Mouse (Mus musculus) kidney, embryonic 15.5 days (tissue): ENCODE results near the gene Srprb. TPM values are rescaled to one million over a fixed set of nuclear protein-coding genes. Genes with fewer than 3 reads are reported as not detected.
A peak's percentile ranks its signal among the peaks of the same experiment; 100 is the strongest.

Experiments used
- ATAC-seq: fragments of 200-750 bp; cut with Nextera tagmentation; replicated peaks from 2 replicates; pipeline ENCODE4 v1.8.0; 2017; ENCODE audit warnings: moderate TSS enrichment; ENCODE audit not compliant: low FRiP score
- H3K27ac ChIP-seq: fragments of 300-500 bp; sonication (generic); 2 replicates; pipeline ENCODE4 v1.5.1; 2015; ENCODE audit warnings: mild to moderate bottlenecking, inconsistent platforms
- H3K27me3 ChIP-seq: fragments of 300-500 bp; sonication (generic); 2 replicates; pipeline ENCODE4 v1.6.1; 2015; ENCODE audit warnings: inconsistent platforms
- H3K36me3 ChIP-seq: fragments of 300-500 bp; sonication (generic); 2 replicates; pipeline ENCODE4 v1.6.1; 2015; ENCODE audit warnings: inconsistent platforms
- H3K4me1 ChIP-seq: fragments of 300-500 bp; sonication (generic); 2 replicates; pipeline ENCODE4 v1.6.1; 2015; ENCODE audit warnings: inconsistent platforms
- H3K4me2 ChIP-seq: fragments of 300-500 bp; sonication (generic); 2 replicates; pipeline ENCODE4 v1.6.1; 2015; ENCODE audit warnings: moderate library complexity, mild to moderate bottlenecking, inconsistent platforms
- H3K4me3 ChIP-seq: fragments of 300-500 bp; sonication (generic); replicated peaks from 2 replicates; pipeline ENCODE4 v1.5.1; 2015; ENCODE audit warnings: mild to moderate bottlenecking, inconsistent platforms
- H3K9ac ChIP-seq: fragments of 300-500 bp; sonication (generic); 2 replicates; pipeline ENCODE4 v1.6.1; 2015; ENCODE audit warnings: mild to moderate bottlenecking, inconsistent platforms
- H3K9me3 ChIP-seq: fragments of 300-500 bp; sonication (generic); replicated peaks from 2 replicates; pipeline ENCODE4 v1.6.1; 2016; ENCODE audit warnings: inconsistent platforms
- WGBS: fragments of 180-500 bp; shearing (Covaris S2); methylation state at CpG from one replicate; pipeline ENCODE4 v1.1.7; 2015; ENCODE audit warnings: mixed read lengths; 5-methylcytosine and 5-hydroxymethylcytosine counted together
- polyA plus RNA-seq: library from polyadenylated mRNA; unstranded; fragments of >200 nt; fragmentation: Nextera tagmentation; extraction: Ambion mirVana; gene quantifications from 2 replicates; pipeline ENCODE4 v1.2.1, GENCODE M21; 2015

Gene Srprb
- 58.7 and 62.9 TPM in 2 replicates for polyA plus RNA-seq

- peak within 1 kb of the TSS; percentile 79 for H3K9ac ChIP-seq
- under 1% methylated on average over 45 of the region's 45 CpGs for WGBS
- H3K4me3 ChIP-seq: peak within 1 kb of the TSS; percentile 90
- peak within 1 kb of the TSS; percentile 68 for H3K4me2 ChIP-seq
- H3K9me3 ChIP-seq: no peaks in the 10 kb centered on the region
- no peaks in the 10 kb centered on the region for H3K27me3 ChIP-seq
- H3K4me1 ChIP-seq: peaks cover 5% of the 10 kb centered on the region; the same call in 1 of the 2 replicates
- H3K27ac ChIP-seq: peak within 1 kb of the TSS; percentile 87
- ATAC-seq: peak; percentile 99
- peaks cover 34% of the 10 kb centered on the region for H3K36me3 ChIP-seq
Observed at GRCm38 (mm10) chr9:103201561-103202260, at the start of gene Srprb. Gene Srprb, minus strand, starts transcription at chr9:103202137.

- ATAC-seq: no peak
Observed at GRCm38 (mm10) chr9:103248618-103249017, 46.7 kb upstream of the Srprb start.

GRCm38 (mm10) chr9:103246526-103247168 is 44.7 kb upstream of the Srprb start:
- Histone ChIP-seq H3K27ac (no peak overlapping the region), H3K4me3 (no peak overlapping the region), H3K4me2 (no peak overlapping the region), H3K36me3 (no peaks in the 10 kb centered on the region), H3K9ac (no peak overlapping the region), H3K27me3 (no peaks in the 10 kb centered on the region), H3K9me3 (no peaks in the 10 kb centered on the region), H3K4me1 (no peaks in the 10 kb centered on the region)
- no peak for ATAC-seq
- 86% methylated on average over 8 of the region's 8 CpGs for WGBS

More at GRCm38 (mm10) chr9:103248618-103249017, 46.7 kb upstream of the Srprb start:
- 55% methylated on average over 4 of the region's 4 CpGs for WGBS
- Histone ChIP-seq H3K27me3 (no peaks in the 10 kb centered on the region), H3K4me1 (no peaks in the 10 kb centered on the region), H3K4me3 (no peak overlapping the region), H3K4me2 (no peak overlapping the region), H3K27ac (no peak overlapping the region), H3K36me3 (no peaks in the 10 kb centered on the region), H3K9ac (no peak overlapping the region), H3K9me3 (no peaks in the 10 kb centered on the region)

GRCm38 (mm10) chr9:103243640-103244039 is 41.7 kb upstream of the Srprb start:
- Histone ChIP-seq H3K4me3 (no peak overlapping the region), H3K36me3 (no peaks in the 10 kb centered on the region), H3K4me2 (no peak overlapping the region), H3K4me1 (no peaks in the 10 kb centered on the region), H3K27ac (no peak overlapping the region), H3K27me3 (no peaks in the 10 kb centered on the region), H3K9me3 (no peaks in the 10 kb centered on the region), H3K9ac (no peak overlapping the region)
- no peak for ATAC-seq
- 95% methylated on average over 4 of the region's 4 CpGs for WGBS

- WGBS: 92% methylated on average over 2 of the region's 2 CpGs
Observed at GRCm38 (mm10) chr9:103241206-103241605, 39.3 kb upstream of the Srprb start.

GRCm38 (mm10) chr9:103239471-103239870 is 37.5 kb upstream of the Srprb start:
- Histone ChIP-seq H3K27me3 (no peaks in the 10 kb centered on the region), H3K27ac (no peak overlapping the region), H3K9ac (no peak overlapping the region), H3K4me2 (no peak overlapping the region), H3K9me3 (no peaks in the 10 kb centered on the region), H3K4me3 (no peak overlapping the region), H3K36me3 (no peaks in the 10 kb centered on the region), H3K4me1 (no peaks in the 10 kb centered on the region)
- 89% methylated on average over 6 of the region's 6 CpGs for WGBS
- ATAC-seq: no peak

More at GRCm38 (mm10) chr9:103241206-103241605, 39.3 kb upstream of the Srprb start:
- H3K4me1 ChIP-seq: no peaks in the 10 kb centered on the region
- no peak overlapping the region for H3K9ac ChIP-seq
- no peak overlapping the region for H3K4me2 ChIP-seq
- no peak overlapping the region for H3K27ac ChIP-seq
- ATAC-seq: no peak
- H3K4me3 ChIP-seq: no peak overlapping the region
- no peaks in the 10 kb centered on the region for H3K36me3 ChIP-seq
- H3K27me3 ChIP-seq: no peaks in the 10 kb centered on the region
- no peaks in the 10 kb centered on the region for H3K9me3 ChIP-seq

- H3K36me3 ChIP-seq: no peaks in the 10 kb centered on the region
- H3K4me1 ChIP-seq: peaks cover 5% of the 10 kb centered on the region; the same call in 1 of the 2 replicates
- no peak overlapping the region for H3K4me3 ChIP-seq
- H3K27ac ChIP-seq: no peak overlapping the region
- H3K27me3 ChIP-seq: no peaks in the 10 kb centered on the region
- no peak overlapping the region for H3K9ac ChIP-seq
- H3K9me3 ChIP-seq: no peaks in the 10 kb centered on the region
- no peak for ATAC-seq
- H3K4me2 ChIP-seq: no peak overlapping the region
- 70% methylated on average over 7 of the region's 7 CpGs for WGBS
Observed at GRCm38 (mm10) chr9:103234565-103235165, 32.7 kb upstream of the Srprb start.

- Histone ChIP-seq H3K27ac (no peak overlapping the region), H3K27me3 (no peaks in the 10 kb centered on the region), H3K4me3 (no peak overlapping the region), H3K4me2 (no peak overlapping the region), H3K36me3 (no peaks in the 10 kb centered on the region), H3K9ac (no peak overlapping the region), H3K4me1 (peaks cover 5% of the 10 kb centered on the region; the same call in 1 of the 2 replicates), H3K9me3 (no peaks in the 10 kb centered on the region)
- WGBS: 79% methylated on average over 7 of the region's 7 CpGs
- no peak for ATAC-seq
Observed at GRCm38 (mm10) chr9:103234059-103234458, 32.1 kb upstream of the Srprb start.

GRCm38 (mm10) chr9:103233006-103233395 is 31.1 kb upstream of the Srprb start:
- Histone ChIP-seq H3K27me3 (no peaks in the 10 kb centered on the region), H3K9ac (no peak overlapping the region), H3K36me3 (no peaks in the 10 kb centered on the region), H3K4me1 (peaks cover 5% of the 10 kb centered on the region; the same call in 1 of the 2 replicates), H3K9me3 (no peaks in the 10 kb centered on the region), H3K4me2 (no peak overlapping the region), H3K4me3 (no peak overlapping the region), H3K27ac (no peak overlapping the region)
- WGBS: 59% methylated on average over 7 of the region's 7 CpGs
- no peak for ATAC-seq

GRCm38 (mm10) chr9:103232232-103233005 is 30.5 kb upstream of the Srprb start:
- Histone ChIP-seq H3K27me3 (no peaks in the 10 kb centered on the region), H3K4me3 (no peak overlapping the region), H3K4me1 (peaks cover 5% of the 10 kb centered on the region; the same call in 1 of the 2 replicates), H3K9me3 (no peaks in the 10 kb centered on the region), H3K4me2 (no peak overlapping the region), H3K27ac (no peak overlapping the region), H3K36me3 (no peaks in the 10 kb centered on the region), H3K9ac (no peak overlapping the region)
- 88% methylated on average over 7 of the region's 7 CpGs for WGBS
- ATAC-seq: no peak

GRCm38 (mm10) chr9:103230151-103230951 is 28.4 kb upstream of the Srprb start, which contains the start of the genes Gm20425 and Trf:
Gene Gm20425, minus strand, starts transcription at chr9:103230307.
Gene Trf, minus strand, starts transcription at chr9:103230444.
- 39% methylated on average over 29 of the region's 29 CpGs for WGBS
- peaks cover 5% of the 10 kb centered on the region; the same call in 1 of the 2 replicates for H3K4me1 ChIP-seq
- H3K27me3 ChIP-seq: no peaks in the 10 kb centered on the region
- H3K27ac ChIP-seq: 0 out of 2 replicates have a peak within 1 kb of the TSS, but pooled peaks have one; percentile 22
- peak within 1 kb of the TSS; percentile 21 for H3K4me3 ChIP-seq
- 0 out of 2 replicates have a peak, but pooled peaks have one; percentile 57 for ATAC-seq
- H3K36me3 ChIP-seq: no peaks in the 10 kb centered on the region
- H3K9ac ChIP-seq: no peak within 1 kb of the TSS
- H3K9me3 ChIP-seq: no peaks in the 10 kb centered on the region
- peak within 1 kb of the TSS; percentile 45 for H3K4me2 ChIP-seq
